Mouse (Mus musculus): ENCODE results near the gene Ppp3ca. TPM values are rescaled to one million over a fixed set of nuclear protein-coding genes. Genes with fewer than 3 reads are reported as not detected.

The Ppp3ca gene
- polyA plus RNA-seq, 1 experiment from 2014 or later: 82.4 TPM

- Histone ChIP-seq H3K27me3 (no peaks in the 10 kb centered on the region), H3K4me3 (no peak overlapping the region), H3K9ac (no peak overlapping the region), H3K27ac (no peak overlapping the region), H3K4me1 (no peaks in the 10 kb centered on the region), H3K36me3 (ENCODE audit: poor library complexity, severe bottlenecking) (peaks cover 15% of the 10 kb centered on the region), H3K9me3 (replicated peaks) (no peaks in the 10 kb centered on the region), H3K4me2 (no peak overlapping the region)
- 89% methylated on average over 9 of the region's 9 CpGs for WGBS
- no peak for ATAC-seq
These were observed 217.8 kb downstream of the Ppp3ca start for GRCm38 (mm10) chr3:136887741-136888140.

DNA sequence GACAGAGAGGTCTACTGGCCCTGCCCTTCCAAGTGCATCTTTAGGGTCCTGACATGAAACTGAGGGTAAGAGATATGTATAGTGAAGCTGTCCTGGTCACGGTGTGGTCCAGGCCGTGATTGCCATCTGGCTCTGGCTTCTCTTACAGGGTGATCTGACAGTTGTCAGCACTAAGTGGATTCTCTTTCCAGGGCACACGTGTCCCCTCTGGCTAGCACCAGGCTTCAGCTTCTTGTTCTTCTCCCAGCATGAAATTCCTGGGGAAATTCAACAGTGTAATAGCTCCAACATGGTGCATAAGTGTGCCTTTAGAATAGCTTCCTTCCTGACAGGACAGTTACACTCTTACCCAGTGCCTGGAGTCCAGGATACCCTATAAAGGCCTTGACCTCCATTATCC lies 222.2 kb downstream of the Ppp3ca start:
- Histone ChIP-seq H3K9ac (no peak overlapping the region), H3K4me1 (peaks cover 17% of the 10 kb centered on the region), H3K27ac (no peak overlapping the region), H3K4me3 (no peak overlapping the region), H3K4me2 (no peak overlapping the region), H3K36me3 (ENCODE audit: poor library complexity, severe bottlenecking) (peaks cover 15% of the 10 kb centered on the region; the same call in 1 of the 2 replicates), H3K9me3 (replicated peaks) (no peaks in the 10 kb centered on the region), H3K27me3 (no peaks in the 10 kb centered on the region)
- ATAC-seq: no peak
- WGBS: 83% methylated on average over 3 of the region's 3 CpGs

- H3K27me3 ChIP-seq: no peaks in the 10 kb centered on the region
- H3K9ac ChIP-seq: no peak overlapping the region
- H3K9me3 ChIP-seq (replicated peaks): no peaks in the 10 kb centered on the region
- peaks cover 12% of the 10 kb centered on the region; the same call in 1 of the 2 replicates for H3K36me3 ChIP-seq (ENCODE audit: poor library complexity, severe bottlenecking)
- peaks cover 17% of the 10 kb centered on the region for H3K4me1 ChIP-seq
- ATAC-seq: peak; percentile 65
- no peak overlapping the region for H3K4me3 ChIP-seq
- peak overlapping the region; percentile 20 for H3K4me2 ChIP-seq
- H3K27ac ChIP-seq: peak overlapping the region; percentile 19; the same call in 1 of the 2 replicates
- WGBS: 17% methylated on average over 18 of the region's 18 CpGs
These were observed 223.9 kb downstream of the Ppp3ca start for GRCm38 (mm10) chr3:136893596-136894402.

DNA sequence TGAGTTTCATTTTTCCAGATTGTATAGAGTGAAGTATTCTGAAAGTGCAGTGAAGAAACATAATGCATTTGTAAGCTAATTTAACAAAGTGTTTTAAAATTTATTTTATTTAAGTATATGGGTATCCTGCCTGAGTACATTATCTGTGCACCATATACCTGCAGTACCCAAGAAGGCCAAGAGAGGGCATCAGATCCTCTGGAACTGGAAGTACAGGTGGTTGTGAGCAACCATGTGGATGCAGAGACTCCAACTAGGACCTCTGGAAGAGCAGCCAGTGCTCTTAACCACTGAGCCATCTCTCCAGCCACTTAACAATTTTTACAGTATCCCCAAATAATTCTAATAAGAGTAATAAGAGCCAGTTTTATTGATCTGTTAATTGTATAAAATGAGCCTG lies 225.6 kb downstream of the Ppp3ca start:
- H3K4me3 ChIP-seq: no peak overlapping the region
- no peak overlapping the region for H3K27ac ChIP-seq
- ATAC-seq: no peak
- H3K4me1 ChIP-seq: peaks cover 17% of the 10 kb centered on the region
- H3K9me3 ChIP-seq (replicated peaks): no peaks in the 10 kb centered on the region
- peaks cover 12% of the 10 kb centered on the region; the same call in 1 of the 2 replicates for H3K36me3 ChIP-seq (ENCODE audit: poor library complexity, severe bottlenecking)
- H3K9ac ChIP-seq: no peak overlapping the region
- no peak overlapping the region for H3K4me2 ChIP-seq
- no peaks in the 10 kb centered on the region for H3K27me3 ChIP-seq

DNA sequence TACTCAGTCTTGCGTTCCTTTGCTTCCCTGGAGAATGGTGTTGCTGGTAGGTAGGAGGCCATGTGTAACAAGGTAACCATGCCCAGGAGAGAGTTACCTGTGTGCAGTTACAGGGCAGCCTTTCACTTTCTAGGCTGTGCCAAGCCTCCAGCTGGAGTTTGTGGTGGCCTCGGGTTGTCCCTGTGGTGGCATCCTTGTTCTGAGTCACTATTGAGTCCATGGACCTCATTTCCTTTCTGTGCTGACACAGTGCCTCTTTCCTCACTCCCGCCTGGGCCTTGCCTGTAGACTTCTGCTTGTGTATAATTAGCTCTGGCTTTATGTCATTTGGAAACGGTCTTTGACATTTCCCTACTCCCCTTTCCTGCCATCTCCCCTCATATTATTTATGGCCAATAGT lies 226.4 kb downstream of the Ppp3ca start:
- H3K9me3 ChIP-seq (replicated peaks): no peaks in the 10 kb centered on the region
- ATAC-seq: no peak
- H3K36me3 ChIP-seq (ENCODE audit: poor library complexity, severe bottlenecking): peaks cover 12% of the 10 kb centered on the region; the same call in 1 of the 2 replicates
- H3K27ac ChIP-seq: no peak overlapping the region
- H3K4me1 ChIP-seq: peaks cover 17% of the 10 kb centered on the region
- H3K27me3 ChIP-seq: no peaks in the 10 kb centered on the region
- no peak overlapping the region for H3K9ac ChIP-seq
- no peak overlapping the region for H3K4me2 ChIP-seq
- WGBS: 97% methylated on average over 4 of the region's 4 CpGs
- H3K4me3 ChIP-seq: no peak overlapping the region

DNA sequence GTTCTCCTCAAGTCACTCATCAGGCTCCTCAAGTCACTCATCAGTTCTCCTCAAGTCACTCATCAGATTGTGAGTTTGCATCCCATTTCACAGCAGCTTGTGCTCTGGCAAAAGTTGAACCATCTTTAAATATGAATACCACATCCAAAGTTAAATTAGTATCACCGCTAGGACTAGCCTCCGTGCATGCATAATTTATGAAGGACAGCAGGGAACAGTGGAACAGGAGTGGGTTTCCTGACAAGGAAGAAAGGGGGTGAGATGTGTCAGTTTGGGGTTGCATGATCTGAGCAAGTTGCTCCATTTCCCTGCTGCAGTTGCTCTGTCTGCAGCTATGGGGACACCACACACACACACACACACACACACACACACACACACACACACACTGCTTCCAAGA lies 229.8 kb downstream of the Ppp3ca start:
- Histone ChIP-seq H3K27me3 (no peaks in the 10 kb centered on the region), H3K9ac (no peak overlapping the region), H3K4me2 (no peak overlapping the region), H3K4me1 (peaks cover under 1% of the 10 kb centered on the region; the same call in 1 of the 2 replicates), H3K36me3 (ENCODE audit: poor library complexity, severe bottlenecking) (peaks cover 10% of the 10 kb centered on the region), H3K4me3 (no peak overlapping the region), H3K27ac (no peak overlapping the region), H3K9me3 (replicated peaks) (no peaks in the 10 kb centered on the region)
- 69% methylated on average over 2 of the region's 2 CpGs for WGBS
- no peak for ATAC-seq

DNA sequence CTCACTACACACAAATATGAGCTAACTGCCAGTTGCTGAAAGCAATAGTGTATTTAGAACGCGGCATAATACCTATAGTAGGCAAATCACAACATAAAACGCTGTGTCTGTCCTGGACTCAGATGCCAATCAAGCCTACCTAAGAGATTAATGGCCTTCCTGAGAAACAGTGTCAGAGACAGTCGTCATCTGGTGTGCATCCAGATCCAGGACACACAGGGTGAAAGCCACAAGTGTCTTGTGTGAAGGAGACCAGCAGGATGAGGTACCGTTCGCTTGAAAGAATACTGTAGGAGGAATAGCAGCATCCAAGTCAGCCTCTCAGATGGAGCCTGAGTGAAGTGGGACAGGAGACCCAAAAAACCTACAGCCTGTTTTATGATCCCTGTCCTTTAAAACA lies 231.1 kb downstream of the Ppp3ca start:
- Histone ChIP-seq H3K4me1 (no peaks in the 10 kb centered on the region), H3K4me2 (no peak overlapping the region), H3K27me3 (no peaks in the 10 kb centered on the region), H3K9me3 (replicated peaks) (no peaks in the 10 kb centered on the region), H3K27ac (no peak overlapping the region), H3K36me3 (ENCODE audit: poor library complexity, severe bottlenecking) (peaks cover 16% of the 10 kb centered on the region), H3K4me3 (no peak overlapping the region), H3K9ac (no peak overlapping the region)
- no peak for ATAC-seq
- 95% methylated on average over 6 of the region's 6 CpGs for WGBS

DNA sequence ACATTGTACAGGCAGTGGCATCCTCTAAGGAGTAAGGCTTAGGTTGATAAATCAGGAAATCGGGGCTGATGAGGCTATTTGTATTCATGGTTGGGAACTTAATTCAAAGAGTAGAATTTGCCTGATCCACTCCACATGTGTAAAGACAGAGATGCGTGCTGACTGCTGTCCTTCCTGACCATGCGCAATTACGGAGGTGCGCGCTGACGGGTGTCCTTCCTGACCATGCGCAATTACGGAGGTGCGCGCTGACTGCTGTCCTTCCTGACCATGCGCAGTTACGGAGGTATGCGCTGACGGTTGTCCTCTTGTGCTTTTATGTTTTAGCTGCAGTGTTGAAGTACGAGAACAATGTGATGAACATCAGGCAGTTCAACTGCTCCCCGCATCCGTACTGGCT lies 232.9 kb downstream of the Ppp3ca start:
- Histone ChIP-seq H3K27me3 (no peaks in the 10 kb centered on the region), H3K4me2 (no peak overlapping the region), H3K4me1 (no peaks in the 10 kb centered on the region), H3K27ac (no peak overlapping the region), H3K9ac (no peak overlapping the region), H3K9me3 (replicated peaks) (no peaks in the 10 kb centered on the region), H3K36me3 (ENCODE audit: poor library complexity, severe bottlenecking) (peaks cover 14% of the 10 kb centered on the region), H3K4me3 (no peak overlapping the region)
- WGBS: 97% methylated on average over 18 of the region's 18 CpGs
- no peak for ATAC-seq

DNA sequence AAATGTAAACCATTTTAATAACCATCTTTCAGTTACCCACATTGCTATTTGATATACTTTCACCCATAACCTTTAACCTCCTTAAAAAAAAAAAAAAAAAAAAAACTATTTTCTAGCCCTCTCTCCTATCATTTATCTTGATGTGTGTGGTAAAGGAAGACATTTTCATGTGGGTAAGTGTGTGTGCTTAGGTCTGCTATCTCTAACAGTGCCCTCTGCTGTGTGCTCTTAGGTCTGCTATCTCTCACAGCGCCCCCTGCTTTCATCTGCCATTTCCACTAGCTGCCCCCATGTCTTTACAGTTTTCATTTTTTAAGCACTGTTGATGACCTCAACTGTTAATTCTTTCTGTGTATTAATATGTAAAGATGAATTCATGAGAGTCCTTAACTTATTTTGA lies 235.7 kb downstream of the Ppp3ca start:
- Histone ChIP-seq H3K4me2 (no peak overlapping the region), H3K9me3 (replicated peaks) (no peaks in the 10 kb centered on the region), H3K9ac (no peak overlapping the region), H3K36me3 (ENCODE audit: poor library complexity, severe bottlenecking) (peaks cover 16% of the 10 kb centered on the region), H3K27me3 (no peaks in the 10 kb centered on the region), H3K4me3 (no peak overlapping the region), H3K27ac (no peak overlapping the region), H3K4me1 (no peaks in the 10 kb centered on the region)
- 0 out of 2 replicates have a peak, but pooled peaks have one; percentile 55 for ATAC-seq
- 81% methylated on average over 1 of the region's 1 CpGs for WGBS

DNA sequence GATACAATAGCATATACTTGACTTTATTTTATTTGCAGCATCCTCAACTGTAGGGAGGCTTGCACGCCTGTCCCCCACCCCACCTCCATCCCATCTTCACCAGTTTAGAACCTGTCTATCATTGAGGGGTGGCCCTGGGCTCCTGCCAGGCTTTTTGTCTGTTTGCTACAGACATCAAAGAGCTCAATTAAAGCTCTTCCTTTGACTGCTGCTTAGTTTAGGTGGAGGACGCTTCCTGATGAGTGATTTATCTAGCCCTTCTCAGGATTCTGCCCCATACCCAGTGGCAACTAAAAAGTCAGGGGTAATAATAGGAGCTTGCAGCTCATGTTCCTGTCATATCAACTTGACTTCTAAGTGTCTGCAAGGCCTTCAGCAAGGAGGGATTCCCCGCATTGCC lies 239.6 kb downstream of the Ppp3ca start:
- Histone ChIP-seq H3K36me3 (ENCODE audit: poor library complexity, severe bottlenecking) (peaks cover 9% of the 10 kb centered on the region; the same call in 1 of the 2 replicates), H3K27me3 (no peaks in the 10 kb centered on the region), H3K27ac (no peak overlapping the region), H3K9me3 (replicated peaks) (no peaks in the 10 kb centered on the region), H3K4me3 (no peak overlapping the region), H3K4me2 (no peak overlapping the region), H3K4me1 (peaks cover 11% of the 10 kb centered on the region), H3K9ac (no peak overlapping the region)
- ATAC-seq: no peak
- 50% methylated on average over 3 of the region's 3 CpGs for WGBS

GRCm38 (mm10) chr3:136911276-136911675 lies 241.4 kb downstream of the Ppp3ca start:
- H3K36me3 ChIP-seq (ENCODE audit: poor library complexity, severe bottlenecking): peaks cover 3% of the 10 kb centered on the region; the same call in 1 of the 2 replicates
- H3K4me1 ChIP-seq: peaks cover 11% of the 10 kb centered on the region
- ATAC-seq: no peak
- no peak overlapping the region for H3K27ac ChIP-seq
- WGBS: 80% methylated on average over 8 of the region's 8 CpGs
- no peak overlapping the region for H3K4me2 ChIP-seq
- H3K9ac ChIP-seq: 0 out of 2 replicates have a peak overlapping the region, but pooled peaks have one; percentile 14
- no peaks in the 10 kb centered on the region for H3K9me3 ChIP-seq (replicated peaks)
- H3K4me3 ChIP-seq: no peak overlapping the region
- H3K27me3 ChIP-seq: no peaks in the 10 kb centered on the region

DNA sequence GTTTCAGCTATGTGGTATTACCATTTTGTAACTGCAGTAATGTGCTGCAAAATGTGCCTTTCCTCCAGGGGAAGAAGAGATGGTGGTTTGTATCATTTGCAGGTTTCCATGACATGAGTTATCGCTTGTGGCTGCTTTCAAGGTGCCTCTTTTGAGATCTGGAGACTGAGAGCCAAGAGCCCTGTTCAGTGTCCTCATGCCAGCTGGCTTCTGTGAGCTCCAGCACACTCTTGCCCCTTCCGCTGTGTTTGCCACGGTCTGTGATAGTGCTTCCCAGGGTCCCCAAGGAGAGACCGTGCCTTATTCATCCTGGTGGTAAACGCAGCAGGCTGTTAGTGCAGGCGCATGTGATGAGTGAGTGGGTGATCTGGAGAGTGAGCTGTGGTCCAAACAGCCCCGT lies 247.2 kb downstream of the Ppp3ca start:
- Histone ChIP-seq H3K9me3 (replicated peaks) (no peaks in the 10 kb centered on the region), H3K27ac (no peak overlapping the region), H3K4me3 (no peak overlapping the region), H3K36me3 (ENCODE audit: poor library complexity, severe bottlenecking) (peaks cover 8% of the 10 kb centered on the region; the same call in 1 of the 2 replicates), H3K27me3 (no peaks in the 10 kb centered on the region), H3K4me1 (peaks cover 7% of the 10 kb centered on the region), H3K9ac (no peak overlapping the region), H3K4me2 (no peak overlapping the region)
- ATAC-seq: no peak
- 93% methylated on average over 7 of the region's 7 CpGs for WGBS

GRCm38 (mm10) chr3:136933071-136933470 lies 263.1 kb downstream of the Ppp3ca start:
- no peak overlapping the region for H3K9ac ChIP-seq
- H3K9me3 ChIP-seq (replicated peaks): no peaks in the 10 kb centered on the region
- H3K27ac ChIP-seq: no peak overlapping the region
- H3K4me1 ChIP-seq: no peaks in the 10 kb centered on the region
- no peaks in the 10 kb centered on the region for H3K27me3 ChIP-seq
- ATAC-seq: no peak
- H3K4me2 ChIP-seq: no peak overlapping the region
- H3K4me3 ChIP-seq: no peak overlapping the region
- H3K36me3 ChIP-seq (ENCODE audit: poor library complexity, severe bottlenecking): peaks cover 21% of the 10 kb centered on the region

Measured in forebrain, embryonic 13.5 days (tissue).